Mouse (Mus musculus) liver, embryonic 14.5 days (tissue): ENCODE measurements at regions not wholly inside any gene's neighbourhood (a gene's known extent, or its start where the extent isn't known, plus 50 kb on each side); places are given as distances from the start of the nearest gene placed in this dataset.

Source experiments
- ATAC-seq: fragments of 200-750 bp; cut with Nextera tagmentation; 2 replicates; pipeline ENCODE4 v1.8.0; 2017; ENCODE audit warnings: moderate number of reproducible peaks, mild to moderate bottlenecking, moderate library complexity; ENCODE audit not compliant: insufficient read depth
- DNase-seq, 3 experiments: peaks; one replicate each; pipeline ENCODE4 v3.0.0-alpha.2; 2012 to 2013; ENCODE audit warnings: low read depth in 3 of 3, low spot score in 3 of 3
- H3K27ac ChIP-seq: fragments of 300-500 bp; sonication (generic); 2 replicates; pipeline ENCODE4 v1.5.1; 2014; ENCODE audit warnings: moderate library complexity, mild to moderate bottlenecking, control low read depth, inconsistent platforms
- H3K27me3 ChIP-seq: fragments of 300-500 bp; sonication (generic); 2 replicates; pipeline ENCODE4 v1.6.1; 2014; ENCODE audit warnings: mild to moderate bottlenecking, low read length, moderate library complexity; ENCODE audit not compliant: control insufficient read depth, insufficient read depth
- H3K36me3 ChIP-seq: fragments of 300-500 bp; sonication (generic); replicated peaks from 2 replicates; pipeline ENCODE4 v1.6.1; 2014; ENCODE audit warnings: low read depth; ENCODE audit not compliant: control insufficient read depth, insufficient read depth
- H3K4me1 ChIP-seq, 2 experiments: fragments of 200-500 bp in 1 of 2; fragments of 300-500 bp in 1 of 2; sonication (generic) in 1 of 2; replicated peaks; 2 replicates each; pipeline ENCODE4 v1.6.1; 2012 to 2014; ENCODE audit warnings: antibody characterized with exemption in 1 of 2, inconsistent platforms in 1 of 2, low read length in 1 of 2; ENCODE audit not compliant: control insufficient read depth in 2 of 2, insufficient read depth in 2 of 2
- H3K4me2 ChIP-seq: fragments of 300-500 bp; sonication (generic); 2 replicates; pipeline ENCODE4 v1.6.1; 2014; ENCODE audit warnings: low read depth, mild to moderate bottlenecking, control low read depth, moderate library complexity
- H3K4me3 ChIP-seq, 2 experiments: fragments of 200-500 bp in 1 of 2; fragments of 300-500 bp in 1 of 2; sonication (generic) in 1 of 2; 2 replicates each; pipeline ENCODE4 v1.5.1; 2012 to 2014; ENCODE audit warnings: low read depth in 2 of 2, low read length in 2 of 2, mild to moderate bottlenecking in 2 of 2, control low read depth in 1 of 2, inconsistent platforms in 1 of 2, moderate library complexity in 1 of 2; ENCODE audit not compliant: insufficient read depth in 1 of 2
- H3K9ac ChIP-seq: fragments of 300-500 bp; sonication (generic); replicated peaks from 2 replicates; pipeline ENCODE4 v1.6.1; 2014; ENCODE audit warnings: mild to moderate bottlenecking, control low read depth, moderate library complexity
- H3K9me3 ChIP-seq: fragments of 300-500 bp; sonication (generic); 2 replicates; pipeline ENCODE4 v1.6.1; 2016; ENCODE audit warnings: low read length, mixed read lengths; ENCODE audit not compliant: control insufficient read depth
- CTCF ChIP-seq: IDR thresholded peaks from 2 replicates; pipeline ENCODE4 v1.5.1; 2016; ENCODE audit warnings: antibody characterized with exemption, low read depth, control low read depth
- EP300 ChIP-seq: IDR thresholded peaks from 2 replicates; pipeline ENCODE4 v1.6.1; 2016; ENCODE audit warnings: antibody characterized with exemption, low read depth
- WGBS: fragments of 180-500 bp; shearing (Covaris S2); extraction: QIAGEN DNeasy Blood & Tissue Kit; methylation state at CpG from one replicate; pipeline ENCODE4 v1.1.7; 2014; ENCODE audit not compliant: insufficient replicate concordance; 5-methylcytosine and 5-hydroxymethylcytosine counted together

DNA sequence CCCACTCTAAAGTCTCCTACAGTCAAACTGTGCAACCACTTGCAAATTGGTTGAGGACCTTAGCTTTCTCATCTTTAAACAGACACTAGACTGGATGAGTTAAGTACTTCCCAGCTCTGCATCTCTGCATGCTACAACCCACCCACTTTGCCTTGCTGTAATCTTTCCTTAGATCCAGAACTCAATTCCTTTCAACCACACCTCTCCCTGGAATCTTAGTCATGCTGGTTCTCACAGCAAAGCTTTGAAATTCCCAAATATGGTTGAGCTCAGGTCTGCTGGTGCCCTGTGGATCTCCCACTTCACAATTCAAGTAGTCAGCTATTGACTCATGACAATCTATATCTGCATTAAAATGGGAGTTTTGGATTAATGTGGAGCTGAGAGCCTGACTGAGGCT is 239.8 kb upstream of the Onecut1 start:
- DNase-seq (no peak), ATAC-seq (no peak)
- H3K27ac ChIP-seq: no peak overlapping the region
- no peak for TF ChIP-seq CTCF
- TF ChIP-seq EP300: no peak
- no peaks in the 10 kb centered on the region for H3K36me3 ChIP-seq
- H3K4me1 ChIP-seq: no peaks in the 10 kb centered on the region
- H3K9me3 ChIP-seq: no peaks in the 10 kb centered on the region
- H3K4me3 ChIP-seq: no peak overlapping the region
- H3K27me3 ChIP-seq: no peaks in the 10 kb centered on the region
- H3K9ac ChIP-seq: no peak overlapping the region
- H3K4me2 ChIP-seq: no peak overlapping the region

DNA sequence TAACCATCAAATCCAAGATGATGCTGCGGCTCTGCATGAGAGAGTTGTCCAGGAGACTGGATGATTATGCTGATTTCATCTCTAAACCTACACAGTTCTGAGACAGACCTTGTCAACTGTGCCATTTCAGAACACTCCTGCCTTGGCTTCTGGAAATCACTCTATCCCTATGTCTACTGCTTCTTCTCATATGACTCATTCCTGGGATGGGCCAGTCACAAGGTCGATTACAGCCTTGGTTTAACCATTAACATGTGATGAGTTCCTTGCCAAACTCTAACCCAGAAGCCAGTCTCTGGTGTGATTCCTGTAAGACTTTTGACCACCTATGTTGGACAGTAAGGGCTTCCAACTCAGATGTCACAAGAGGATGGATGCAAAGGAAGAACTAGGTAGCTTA is 216.3 kb upstream of the Onecut1 start:
- no peak overlapping the region for H3K9ac ChIP-seq
- DNase-seq (no peak), ATAC-seq (no peak)
- no peak overlapping the region for H3K4me2 ChIP-seq
- 48% methylated on average over 2 of the region's 2 CpGs for WGBS
- no peak overlapping the region for H3K27ac ChIP-seq
- no peak for TF ChIP-seq CTCF
- no peak for TF ChIP-seq EP300
- H3K36me3 ChIP-seq: no peaks in the 10 kb centered on the region
- no peaks in the 10 kb centered on the region for H3K27me3 ChIP-seq
- H3K4me3 ChIP-seq: no peak overlapping the region
- no peaks in the 10 kb centered on the region for H3K4me1 ChIP-seq
- H3K9me3 ChIP-seq: no peaks in the 10 kb centered on the region

DNA sequence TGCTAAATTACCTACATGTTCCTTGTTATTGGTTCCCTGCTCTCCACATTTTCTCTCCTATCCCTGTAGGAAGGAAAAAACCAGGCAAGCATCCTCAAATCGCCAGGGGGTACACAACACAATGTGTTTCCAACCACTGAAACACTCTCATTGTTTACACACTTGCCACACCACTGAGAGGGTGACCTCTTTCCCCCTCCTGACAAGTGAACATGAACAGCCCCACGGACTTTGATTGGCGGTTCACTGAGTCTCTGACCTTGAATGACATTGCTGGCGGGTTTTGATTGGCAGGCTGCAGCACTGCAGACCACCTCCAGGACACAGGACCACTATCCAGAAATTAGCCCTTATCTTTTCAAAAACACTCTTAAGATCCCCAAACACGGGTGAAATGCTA is 211.7 kb upstream of the Onecut1 start:
- no peak for ATAC-seq
- H3K27me3 ChIP-seq: no peaks in the 10 kb centered on the region
- H3K9ac ChIP-seq: no peak overlapping the region
- no peak overlapping the region for H3K4me3 ChIP-seq
- no peak overlapping the region for H3K4me2 ChIP-seq
- no peak overlapping the region for H3K27ac ChIP-seq
- 36% methylated on average over 5 of the region's 5 CpGs for WGBS
- no peaks in the 10 kb centered on the region for H3K4me1 ChIP-seq
- no peaks in the 10 kb centered on the region for H3K36me3 ChIP-seq
- H3K9me3 ChIP-seq: no peaks in the 10 kb centered on the region
- TF ChIP-seq EP300: no peak
- no peak for TF ChIP-seq CTCF
- no peak for DNase-seq

DNA sequence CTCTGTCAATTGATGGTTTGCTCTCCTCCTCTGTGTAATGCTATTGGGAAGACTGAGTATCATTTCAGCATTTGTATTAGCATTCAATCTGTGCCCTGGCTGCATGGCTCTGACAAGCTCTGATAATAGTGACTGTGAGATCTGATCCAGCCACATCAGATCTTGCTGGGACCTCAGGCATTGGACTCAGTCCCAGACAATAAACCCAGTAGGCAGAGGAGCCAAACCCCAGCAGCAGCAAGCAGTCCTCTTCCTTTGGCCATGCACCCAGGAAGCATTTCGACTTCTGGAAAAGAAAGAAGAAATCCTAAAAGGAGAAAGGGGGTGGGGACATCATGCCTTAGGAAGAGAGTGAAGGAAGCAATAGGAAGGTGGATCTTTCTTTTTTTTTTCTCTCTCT is 205.8 kb upstream of the Onecut1 start:
- no peak overlapping the region for H3K4me2 ChIP-seq

DNA sequence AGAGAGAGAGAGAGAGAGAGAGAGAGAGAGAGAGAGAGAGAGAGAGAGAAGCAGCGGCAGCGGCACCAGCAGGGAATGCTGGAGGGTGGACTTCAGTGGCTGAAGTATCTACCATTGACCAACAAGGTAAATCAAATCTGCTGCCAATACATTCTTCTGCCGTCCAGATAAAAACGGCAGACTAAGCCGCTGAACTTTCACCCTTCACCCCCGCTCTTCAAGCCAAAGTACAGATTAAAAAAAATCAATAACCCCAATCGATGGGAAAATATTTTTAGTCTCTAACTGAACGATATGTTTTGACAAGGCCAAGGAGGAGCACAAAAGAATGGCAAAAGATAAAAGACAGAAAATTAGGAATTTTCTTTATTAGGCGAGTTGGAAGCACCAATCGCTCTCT is 205.3 kb upstream of the Onecut1 start:
- no peaks in the 10 kb centered on the region for H3K36me3 ChIP-seq
- no peak overlapping the region for H3K4me2 ChIP-seq
- no peak overlapping the region for H3K4me3 ChIP-seq
- no peaks in the 10 kb centered on the region for H3K9me3 ChIP-seq
- DNase-seq: peak in 2 of 3 experiments; percentile 2 to 7
- no peak for ATAC-seq
- TF ChIP-seq CTCF (no peak), EP300 (no peak)
- no peak overlapping the region for H3K27ac ChIP-seq
- no peaks in the 10 kb centered on the region for H3K27me3 ChIP-seq
- no peaks in the 10 kb centered on the region for H3K4me1 ChIP-seq
- 72% methylated on average over 10 of the region's 10 CpGs for WGBS
- H3K9ac ChIP-seq: no peak overlapping the region

More for the DNA sequence above, 205.8 kb upstream of the Onecut1 start:
- 57% methylated on average over 1 of the region's 1 CpGs for WGBS
- Histone ChIP-seq H3K36me3 (no peaks in the 10 kb centered on the region), H3K9ac (no peak overlapping the region), H3K4me1 (no peaks in the 10 kb centered on the region), H3K9me3 (no peaks in the 10 kb centered on the region), H3K27me3 (no peaks in the 10 kb centered on the region), H3K27ac (no peak overlapping the region), H3K4me3 (no peak overlapping the region)
- DNase-seq: no peak
- no peak for TF ChIP-seq EP300
- ATAC-seq: no peak
